Mouse (Mus musculus) heart, adult 2 months (tissue): ENCODE measurements around the gene Tex44. TPM values are rescaled to one million over a fixed set of nuclear protein-coding genes. Genes with fewer than 3 reads are reported as not detected.

ENCODE experiments used
- DNase-seq, 2 experiments: peaks; one replicate each; pipeline ENCODE4 v3.0.0; 2021
- H3K27ac ChIP-seq: fragments of 200-600 bp; 2 replicates; pipeline ENCODE4 v1.8.1; 2022
- H3K27me3 ChIP-seq: fragments of 200-500 bp; 2 replicates; pipeline ENCODE4 v1.6.1; 2012; ENCODE audit warnings: mild to moderate bottlenecking, low read length, inconsistent platforms, mixed read lengths; ENCODE audit not compliant: control insufficient read depth, insufficient read depth
- H3K36me3 ChIP-seq: fragments of 200-500 bp; 2 replicates; pipeline ENCODE4 v1.6.1; 2012; ENCODE audit warnings: low read length, inconsistent platforms; ENCODE audit not compliant: control insufficient read depth, insufficient read depth
- H3K4me1 ChIP-seq: fragments of 200-500 bp; 2 replicates; pipeline ENCODE4 v1.6.1; 2011; ENCODE audit warnings: low read length; ENCODE audit not compliant: control insufficient read depth, insufficient read depth
- H3K4me3 ChIP-seq: fragments of 200-600 bp; 2 replicates; pipeline ENCODE4 v1.8.1; 2022
- H3K79me2 ChIP-seq: fragments of 200-500 bp; replicated peaks from 2 replicates; pipeline ENCODE4 v1.6.1; 2012; ENCODE audit warnings: mild to moderate bottlenecking, inconsistent platforms, low read length, moderate library complexity, mixed read lengths; ENCODE audit not compliant: control insufficient read depth, insufficient read depth
- H3K9ac ChIP-seq: fragments of 200-500 bp; 2 replicates; pipeline ENCODE4 v1.6.1; 2012; ENCODE audit warnings: low read depth, mild to moderate bottlenecking, control low read depth, inconsistent platforms, low read length, mixed read lengths
- CTCF ChIP-seq: fragments of 200-600 bp; IDR thresholded peaks from 2 replicates; pipeline ENCODE4 v1.8.1; 2022; ENCODE audit warnings: antibody characterized with exemption, mild to moderate bottlenecking, moderate library complexity
- EP300 ChIP-seq: fragments of 200-500 bp; IDR thresholded peaks from 2 replicates; pipeline ENCODE4 v1.6.1; 2011; ENCODE audit warnings: low read depth, low read length, control low read depth; ENCODE audit not compliant: insufficient read depth
- POLR2A ChIP-seq: fragments of 200-500 bp; IDR thresholded peaks from 2 replicates; pipeline ENCODE4 v1.6.1; 2011; ENCODE audit warnings: mild to moderate bottlenecking, low read depth, low read length, control low read depth; ENCODE audit not compliant: insufficient read depth
- WGBS: fragments of 180-500 bp; shearing (Covaris S2); methylation state at CpG from one replicate; pipeline ENCODE4 v1.1.7; 2018; 5-methylcytosine and 5-hydroxymethylcytosine counted together
- intact Hi-C: fragments of 180-260 bp; cut with DNase I; formaldehyde crosslinking; loops from one replicate; pipeline ENCODE4 v1.15.1; 2025
- long read RNA-seq: library from polyadenylated mRNA; stranded (forward); transcript quantifications from one replicate; pipeline ENCODE4 v2.0.0, GENCODE M21; 2021
- polyA plus RNA-seq: library from polyadenylated mRNA; depleted of rRNA; stranded (reverse); fragments of >200 nt; gene quantifications from 2 replicates; pipeline ENCODE4 v1.2.3, GENCODE M21; 2012; rRNA removed
- total RNA-seq, 2 experiments: library from RNA; stranded (reverse); gene quantifications; 2 replicates each; pipeline ENCODE4 v1.2.3; 2021

Gene Tex44
- total RNA-seq (not detected), polyA plus RNA-seq (0.12 and 0.18 TPM in 2 replicates)
- long read RNA-seq = 0 reads

GRCm38 (mm10) chr1:86426128-86426527, at the start of gene Tex44, which contains the start of gene Nmur1:
Gene Tex44, plus strand, starts transcription at chr1:86426329.
Gene Nmur1, minus strand, starts transcription at chr1:86426228.
- Histone ChIP-seq H3K79me2 (no peaks in the 10 kb centered on the region), H3K27ac (no peak within 1 kb of the TSS), H3K9ac (no peak within 1 kb of the TSS), H3K4me3 (no peak within 1 kb of the TSS), H3K27me3 (no peaks in the 10 kb centered on the region), H3K36me3 (no peaks in the 10 kb centered on the region), H3K4me1 (peaks cover under 1% of the 10 kb centered on the region; the same call in 1 of the 2 replicates)
- 92% methylated on average over 8 of the region's 8 CpGs for WGBS
- intact Hi-C loops = no loop called here
- DNase-seq = no peak
- TF ChIP-seq POLR2A = no peak
- TF ChIP-seq EP300 = no peak
- TF ChIP-seq CTCF = no peak

DNA sequence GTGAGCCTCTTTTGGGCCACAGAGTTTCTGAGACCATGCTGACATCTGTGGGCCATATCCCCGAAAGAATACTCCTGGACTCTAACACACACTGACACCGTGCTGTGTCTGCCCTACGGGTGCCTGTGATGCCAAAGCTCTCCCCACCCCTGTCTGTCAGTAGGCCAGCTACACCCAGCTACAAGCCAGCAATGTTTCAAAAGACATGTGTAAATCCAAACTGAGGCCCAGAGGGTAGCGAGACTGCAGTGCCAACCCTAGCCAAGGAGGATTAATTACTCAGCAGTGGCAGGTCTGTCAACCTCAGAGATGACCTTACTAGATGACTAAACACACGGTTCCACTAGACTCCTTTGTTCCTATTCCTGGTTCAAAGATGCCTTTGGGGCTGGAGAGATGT, 49.8 kb upstream of the Tex44 start:
- no peaks in the 10 kb centered on the region for H3K27me3 ChIP-seq
- H3K9ac ChIP-seq = no peak overlapping the region
- TF ChIP-seq CTCF (no peak), EP300 (no peak), POLR2A (no peak)
- no peak overlapping the region for H3K4me3 ChIP-seq
- H3K27ac ChIP-seq = no peak overlapping the region
- no peaks in the 10 kb centered on the region for H3K36me3 ChIP-seq
- DNase-seq = no peak
- H3K4me1 ChIP-seq = peaks cover 6% of the 10 kb centered on the region
- intact Hi-C loops = no loop called here
- WGBS = 69% methylated on average over 5 of the region's 5 CpGs
- H3K79me2 ChIP-seq = no peaks in the 10 kb centered on the region

GRCm38 (mm10) chr1:86378662-86379061, 47.5 kb upstream of the Tex44 start:
- H3K27ac ChIP-seq = peak overlapping the region; percentile 71
- 24% methylated on average over 5 of the region's 6 CpGs for WGBS
- intact Hi-C loops = no loop called here

GRCm38 (mm10) chr1:86379161-86379569, 47.0 kb upstream of the Tex44 start:
- peak; percentile 38 to 41 for DNase-seq
- Histone ChIP-seq H3K36me3 (no peaks in the 10 kb centered on the region), H3K79me2 (no peaks in the 10 kb centered on the region), H3K4me3 (no peak overlapping the region; the same call in 1 of the 2 replicates), H3K4me1 (peaks cover 6% of the 10 kb centered on the region), H3K27me3 (no peaks in the 10 kb centered on the region), H3K9ac (peak overlapping the region; percentile 33), H3K27ac (peak overlapping the region; percentile 71)
- 42% methylated on average over 9 of the region's 9 CpGs for WGBS
- TF ChIP-seq POLR2A (no peak), EP300 (no peak), CTCF (no peak)
- intact Hi-C loops = no loop called here

More at GRCm38 (mm10) chr1:86378662-86379061, 47.5 kb upstream of the Tex44 start:
- no peak for DNase-seq
- Histone ChIP-seq H3K27me3 (no peaks in the 10 kb centered on the region), H3K79me2 (no peaks in the 10 kb centered on the region), H3K9ac (0 out of 2 replicates have a peak overlapping the region, but pooled peaks have one; percentile 11), H3K4me1 (peaks cover 6% of the 10 kb centered on the region), H3K4me3 (no peak overlapping the region; the same call in 1 of the 2 replicates), H3K36me3 (no peaks in the 10 kb centered on the region)
- TF ChIP-seq CTCF (no peak), POLR2A (no peak), EP300 (no peak)

DNA sequence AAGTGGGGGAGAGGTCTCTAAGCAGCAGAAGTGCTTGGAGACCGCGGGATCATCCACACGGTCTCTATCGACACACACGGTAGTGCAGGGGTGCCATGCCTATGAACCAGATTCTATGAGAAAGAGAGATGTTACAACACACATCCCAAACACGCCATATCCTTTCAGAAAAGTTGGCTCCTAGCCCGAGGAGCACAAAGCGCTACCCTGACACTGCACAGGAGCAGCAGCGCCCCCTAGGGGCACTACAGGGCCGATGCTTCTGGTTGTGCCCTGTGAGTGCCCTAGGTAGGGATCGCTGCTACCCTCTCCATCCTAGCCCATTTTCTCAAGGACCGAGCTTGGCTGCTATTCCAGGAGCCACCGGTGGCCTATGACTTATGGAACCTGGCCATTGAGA, 45.1 kb upstream of the Tex44 start:
- Histone ChIP-seq H3K9ac (no peak overlapping the region), H3K27ac (no peak overlapping the region), H3K4me3 (no peak overlapping the region), H3K36me3 (no peaks in the 10 kb centered on the region), H3K4me1 (peaks cover 6% of the 10 kb centered on the region), H3K79me2 (no peaks in the 10 kb centered on the region), H3K27me3 (no peaks in the 10 kb centered on the region)
- TF ChIP-seq CTCF (peak; percentile 73), EP300 (no peak)
- intact Hi-C loops = no loop called here
- peak; percentile 41 to 54 for DNase-seq
- 16% methylated on average over 13 of the region's 13 CpGs for WGBS

GRCm38 (mm10) chr1:86389230-86389629, 36.9 kb upstream of the Tex44 start:
- TF ChIP-seq CTCF (peak; percentile 92), EP300 (0 out of 2 replicates have a peak, but pooled peaks have one; percentile 19), POLR2A (no peak)
- 3% methylated on average over 11 of the region's 11 CpGs for WGBS
- intact Hi-C loops = loop anchor here (5.0 kb wide), 1 partner anchor 43 kb away; no protein-coding TSS in a partner anchor

More at GRCm38 (mm10) chr1:86389230-86389629, 36.9 kb upstream of the Tex44 start:
- Histone ChIP-seq H3K36me3 (no peaks in the 10 kb centered on the region), H3K27ac (no peak overlapping the region), H3K9ac (no peak overlapping the region), H3K4me1 (no peaks in the 10 kb centered on the region), H3K4me3 (no peak overlapping the region), H3K79me2 (no peaks in the 10 kb centered on the region), H3K27me3 (no peaks in the 10 kb centered on the region)
- DNase-seq = peak; percentile 55 to 83
